Mouse (Mus musculus): Measurements from ENCODE around the gene Mixl1.

- TF ChIP-seq CTCF (conservative IDR thresholded peaks at IDR 0.05; ENCODE audit: insufficient read depth, insufficient read length, low read depth, low read length) (no peak), POLR2A (IDR thresholded peaks at IDR 0.05; ENCODE audit: low read depth, low read length) (no peak)
These were observed 26.9 kb upstream of the Mixl1 start for GRCm38 (mm10) chr1:180723701-180724238.
